Mouse (Mus musculus): ENCODE measurements at regions not wholly inside any gene's neighbourhood (a gene's known extent, or its start where the extent isn't known, plus 50 kb on each side); places are given as distances from the start of the nearest gene placed in this dataset.
A peak's percentile ranks its signal among the peaks of the same experiment; 100 is the strongest.

- Histone ChIP-seq H3K9me3 (ENCODE audit: low read length) (no peaks in the 10 kb centered on the region), H3K9ac (replicated peaks) (no peak overlapping the region), H3K4me3 (ENCODE audit: low read depth, low read length) (no peak overlapping the region), H3K27ac (ENCODE audit: low read depth) (no peak overlapping the region), H3K4me2 (ENCODE audit: low read depth, low read length) (no peak overlapping the region), H3K4me1 (ENCODE audit: insufficient read depth) (no peaks in the 10 kb centered on the region), H3K27me3 (ENCODE audit: insufficient read depth, low read length) (no peaks in the 10 kb centered on the region), H3K36me3 (replicated peaks; ENCODE audit: insufficient read depth, low read length) (no peaks in the 10 kb centered on the region)
- ATAC-seq (no peak), DNase-seq (no peak)
- 78% methylated on average over 6 of the region's 6 CpGs for WGBS (ENCODE audit: insufficient replicate concordance)
- TF ChIP-seq EP300 (IDR thresholded peaks at IDR 0.05; ENCODE audit: low read depth), result no peak
- TF ChIP-seq CTCF (IDR thresholded peaks at IDR 0.05; ENCODE audit: low read depth), result no peak
These were observed 814.2 kb downstream of the Kcnj2 start for GRCm38 (mm10) chr11:111880146-111880545.

GRCm38 (mm10) chr11:111890026-111890425 lies 824.1 kb downstream of the Kcnj2 start:
- ATAC-seq (no peak), DNase-seq (no peak)
- TF ChIP-seq EP300 (IDR thresholded peaks at IDR 0.05; ENCODE audit: low read depth) (no peak), CTCF (IDR thresholded peaks at IDR 0.05; ENCODE audit: low read depth) (no peak)
- H3K4me1 ChIP-seq (ENCODE audit: insufficient read depth), result no peaks in the 10 kb centered on the region
- no peak overlapping the region for H3K9ac ChIP-seq (replicated peaks)
- no peaks in the 10 kb centered on the region for H3K36me3 ChIP-seq (replicated peaks; ENCODE audit: insufficient read depth, low read length)
- no peak overlapping the region for H3K4me3 ChIP-seq (ENCODE audit: low read depth, low read length)
- no peaks in the 10 kb centered on the region for H3K27me3 ChIP-seq (ENCODE audit: insufficient read depth, low read length)
- WGBS (ENCODE audit: insufficient replicate concordance), result 66% methylated on average over 3 of the region's 3 CpGs
- H3K9me3 ChIP-seq (ENCODE audit: low read length), result no peaks in the 10 kb centered on the region
- no peak overlapping the region for H3K27ac ChIP-seq (ENCODE audit: low read depth)
- no peak overlapping the region for H3K4me2 ChIP-seq (ENCODE audit: low read depth, low read length)

GRCm38 (mm10) chr11:111893861-111894260 lies 827.9 kb downstream of the Kcnj2 start:
- Histone ChIP-seq H3K4me3 (ENCODE audit: low read depth, low read length) (no peak overlapping the region), H3K4me1 (ENCODE audit: insufficient read depth) (no peaks in the 10 kb centered on the region), H3K9me3 (ENCODE audit: low read length) (no peaks in the 10 kb centered on the region), H3K36me3 (replicated peaks; ENCODE audit: insufficient read depth, low read length) (no peaks in the 10 kb centered on the region), H3K9ac (replicated peaks) (no peak overlapping the region), H3K27ac (ENCODE audit: low read depth) (no peak overlapping the region), H3K4me2 (ENCODE audit: low read depth, low read length) (no peak overlapping the region), H3K27me3 (ENCODE audit: insufficient read depth, low read length) (no peaks in the 10 kb centered on the region)
- no peak for DNase-seq
- WGBS (ENCODE audit: insufficient replicate concordance), result 58% methylated on average over 8 of the region's 8 CpGs
- ATAC-seq, result no peak
- TF ChIP-seq EP300 (IDR thresholded peaks at IDR 0.05; ENCODE audit: low read depth), result no peak
- TF ChIP-seq CTCF (IDR thresholded peaks at IDR 0.05; ENCODE audit: low read depth), result no peak

DNA sequence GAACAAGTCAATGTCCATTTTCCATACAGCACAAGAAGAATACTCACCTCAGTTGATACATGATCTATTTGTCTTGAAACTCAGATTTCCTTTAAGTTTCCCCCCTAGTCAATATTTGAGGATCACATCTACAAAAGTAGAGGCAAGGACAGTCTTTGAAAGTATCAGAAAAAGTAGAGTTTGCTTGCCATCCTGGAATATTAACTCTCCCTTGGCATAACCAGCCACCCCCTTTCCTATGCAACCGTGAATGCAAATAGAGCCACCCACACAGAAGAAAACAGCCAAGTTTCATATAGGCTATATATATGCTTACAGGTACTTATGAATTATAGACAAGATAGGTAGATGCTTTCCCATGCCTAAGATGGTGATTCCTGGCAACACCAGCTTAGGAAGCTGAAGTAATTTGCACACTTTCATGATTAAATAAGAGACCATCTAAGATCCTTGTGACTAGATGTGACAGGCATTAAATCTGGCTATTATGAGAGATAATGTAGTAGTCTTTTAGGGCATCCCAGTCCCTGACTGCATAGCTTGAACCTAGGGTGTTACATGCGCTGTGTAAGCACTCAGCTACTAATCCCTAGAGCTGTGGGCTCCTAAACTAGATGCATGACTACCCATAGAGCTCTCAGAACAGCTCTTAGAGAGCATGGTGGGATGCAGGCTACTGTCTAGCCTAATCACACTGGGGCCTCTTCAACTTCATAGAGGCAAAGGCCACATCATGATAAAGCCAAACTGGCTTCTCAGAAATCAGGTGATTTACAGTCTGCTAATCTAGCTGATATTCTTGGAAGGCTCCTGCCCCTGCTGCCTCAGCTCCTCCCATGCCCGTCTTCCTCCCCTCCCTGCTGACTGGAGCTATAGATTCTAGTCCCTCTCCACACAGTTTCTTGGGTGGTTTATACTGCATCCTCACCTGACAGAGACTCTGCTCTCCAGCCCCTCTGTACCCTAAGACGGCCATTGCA lies 829.5 kb downstream of the Kcnj2 start:
- 68% methylated on average over 4 of the region's 4 CpGs for WGBS (ENCODE audit: insufficient replicate concordance)
- no peak overlapping the region for H3K4me2 ChIP-seq (ENCODE audit: low read depth, low read length)
- TF ChIP-seq EP300 (IDR thresholded peaks at IDR 0.05; ENCODE audit: low read depth), result no peak
- no peak for TF ChIP-seq CTCF (IDR thresholded peaks at IDR 0.05; ENCODE audit: low read depth)
- no peak overlapping the region for H3K27ac ChIP-seq (ENCODE audit: low read depth)
- ATAC-seq, result no peak
- H3K36me3 ChIP-seq (replicated peaks; ENCODE audit: insufficient read depth, low read length), result no peaks in the 10 kb centered on the region
- no peaks in the 10 kb centered on the region for H3K9me3 ChIP-seq (ENCODE audit: low read length)
- no peak overlapping the region for H3K4me3 ChIP-seq (ENCODE audit: low read depth, low read length)
- no peaks in the 10 kb centered on the region for H3K27me3 ChIP-seq (ENCODE audit: insufficient read depth, low read length)
- H3K4me1 ChIP-seq (ENCODE audit: insufficient read depth), result no peaks in the 10 kb centered on the region
- DNase-seq, result no peak
- H3K9ac ChIP-seq (replicated peaks), result no peak overlapping the region

- TF ChIP-seq EP300 (IDR thresholded peaks at IDR 0.05; ENCODE audit: low read depth), result no peak
- no peak for TF ChIP-seq CTCF (IDR thresholded peaks at IDR 0.05; ENCODE audit: low read depth)
- Histone ChIP-seq H3K36me3 (replicated peaks; ENCODE audit: insufficient read depth, low read length) (no peaks in the 10 kb centered on the region), H3K4me1 (ENCODE audit: insufficient read depth) (no peaks in the 10 kb centered on the region), H3K4me2 (ENCODE audit: low read depth, low read length) (no peak overlapping the region), H3K27ac (ENCODE audit: low read depth) (no peak overlapping the region), H3K9me3 (ENCODE audit: low read length) (no peaks in the 10 kb centered on the region), H3K4me3 (ENCODE audit: low read depth, low read length) (no peak overlapping the region), H3K9ac (replicated peaks) (no peak overlapping the region), H3K27me3 (ENCODE audit: insufficient read depth, low read length) (no peaks in the 10 kb centered on the region)
- DNase-seq (no peak), ATAC-seq (no peak)
- WGBS (ENCODE audit: insufficient replicate concordance), result 70% methylated on average over 6 of the region's 6 CpGs
These were observed 831.0 kb downstream of the Kcnj2 start for GRCm38 (mm10) chr11:111897001-111897400.

DNA sequence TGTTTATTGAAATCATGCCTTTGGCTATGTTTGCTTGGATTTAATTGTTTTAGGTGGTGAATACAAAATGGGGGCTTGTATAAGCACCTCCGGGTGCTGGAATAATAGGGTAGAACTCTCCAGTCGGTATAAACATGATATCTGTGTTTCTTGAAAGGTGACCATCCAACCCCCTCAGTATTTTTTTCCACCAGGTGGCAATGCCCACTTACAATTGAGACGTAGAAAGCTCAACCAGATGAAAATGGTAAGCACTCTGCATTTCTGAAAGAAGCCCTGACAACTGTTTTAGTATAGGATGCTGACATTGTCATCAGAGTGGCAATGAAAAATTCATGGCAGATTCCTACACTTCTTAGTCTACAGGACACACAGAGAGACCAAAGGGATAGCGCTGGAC lies 838.1 kb downstream of the Kcnj2 start:
- TF ChIP-seq CTCF (IDR thresholded peaks at IDR 0.05; ENCODE audit: low read depth) (peak; percentile 32; the same call in 1 of the 2 replicates), EP300 (IDR thresholded peaks at IDR 0.05; ENCODE audit: low read depth) (no peak)
- Histone ChIP-seq H3K9ac (replicated peaks) (no peak overlapping the region), H3K4me3 (ENCODE audit: low read depth, low read length) (no peak overlapping the region), H3K27ac (ENCODE audit: low read depth) (no peak overlapping the region), H3K4me2 (ENCODE audit: low read depth, low read length) (no peak overlapping the region), H3K36me3 (replicated peaks; ENCODE audit: insufficient read depth, low read length) (no peaks in the 10 kb centered on the region), H3K9me3 (ENCODE audit: low read length) (no peaks in the 10 kb centered on the region), H3K4me1 (ENCODE audit: insufficient read depth) (no peaks in the 10 kb centered on the region), H3K27me3 (ENCODE audit: insufficient read depth, low read length) (no peaks in the 10 kb centered on the region)
- no peak for ATAC-seq
- no peak for DNase-seq
- WGBS (ENCODE audit: insufficient replicate concordance), result 68% methylated on average over 4 of the region's 4 CpGs
